Mouse (Mus musculus) lung, adult 2 months (tissue): ENCODE measurements around the gene Tex12. TPM values are rescaled to one million over a fixed set of nuclear protein-coding genes. Genes with fewer than 3 reads are reported as not detected.
A peak's percentile ranks its signal among the peaks of the same experiment; 100 is the strongest.

Experiments used
- DNase-seq: peaks from one replicate; pipeline ENCODE4 v3.0.0; 2022
- H3K4me1 ChIP-seq: fragments of 200-500 bp; 2 replicates; pipeline ENCODE4 v1.6.1; 2011; ENCODE audit warnings: low read length; ENCODE audit not compliant: control insufficient read depth, insufficient read depth
- H3K4me3 ChIP-seq: fragments of 200-500 bp; replicated peaks from 2 replicates; pipeline ENCODE3; 2011; ENCODE audit warnings: low read depth, mild to moderate bottlenecking, control low read depth, low read length; ENCODE audit errors: extremely low read depth
- CTCF ChIP-seq: fragments of 200-500 bp; IDR thresholded peaks from 2 replicates; pipeline ENCODE4 v1.5.1; 2011; ENCODE audit warnings: mild to moderate bottlenecking, low read length, control low read depth; ENCODE audit not compliant: insufficient read depth
- POLR2A ChIP-seq: fragments of 200-500 bp; IDR thresholded peaks from 2 replicates; pipeline ENCODE4 v1.6.1; 2011; ENCODE audit warnings: low read depth, mild to moderate bottlenecking, control low read depth, low read length, borderline replicate concordance; ENCODE audit errors: extremely low read depth
- WGBS: fragments of 180-500 bp; shearing (Covaris S2); methylation state at CpG from one replicate; pipeline ENCODE4 v1.1.7; 2018; 5-methylcytosine and 5-hydroxymethylcytosine counted together
- polyA plus RNA-seq: library from polyadenylated mRNA; depleted of rRNA; stranded (reverse); fragments of >200 nt; gene quantifications from 2 replicates; pipeline ENCODE4 v1.2.3, GENCODE M21; 2012; rRNA removed

The Tex12 gene
- polyA plus RNA-seq, 1 experiment, result not detected

DNA sequence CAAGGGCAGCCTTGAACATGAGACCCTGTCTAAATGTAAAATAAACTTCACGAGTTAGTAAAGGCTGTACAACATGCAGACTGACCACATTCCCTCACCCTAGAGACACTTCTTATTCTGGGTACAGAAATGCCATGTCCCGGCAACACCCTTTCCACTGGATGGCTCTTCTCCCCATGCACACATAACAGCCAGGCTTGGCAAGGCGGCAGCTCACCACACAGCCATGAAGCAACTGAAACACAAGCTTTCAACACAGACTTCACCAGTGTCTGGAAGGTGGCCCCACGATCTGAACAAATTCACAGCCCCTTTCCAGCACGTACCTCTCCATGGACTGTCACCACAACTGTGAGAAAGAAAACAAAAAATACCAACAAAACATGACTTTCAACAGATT, 36.2 kb downstream of the Tex12 start:
- TF ChIP-seq CTCF (no peak), POLR2A (no peak)
- WGBS, result 84% methylated on average over 5 of the region's 5 CpGs
- H3K4me1 ChIP-seq, result peaks cover 4% of the 10 kb centered on the region; the same call in 1 of the 2 replicates
- no peak overlapping the region for H3K4me3 ChIP-seq
- DNase-seq, result no peak

- WGBS, result 69% methylated on average over 5 of the region's 5 CpGs
- peaks cover under 1% of the 10 kb centered on the region; the same call in 1 of the 2 replicates for H3K4me1 ChIP-seq
- H3K4me3 ChIP-seq, result no peak overlapping the region
- DNase-seq, result no peak
- TF ChIP-seq POLR2A (no peak), CTCF (no peak)
Measured at GRCm38 (mm10) chr9:50522574-50522973, 38.6 kb downstream of the Tex12 start.

- no peak for DNase-seq
- Histone ChIP-seq H3K4me1 (no peaks in the 10 kb centered on the region), H3K4me3 (no peak overlapping the region)
- WGBS, result 42% methylated on average over 2 of the region's 2 CpGs
- no peak for TF ChIP-seq CTCF
- TF ChIP-seq POLR2A, result no peak
Measured at GRCm38 (mm10) chr9:50521562-50521961, 39.6 kb downstream of the Tex12 start.

GRCm38 (mm10) chr9:50520748-50521147, 40.4 kb downstream of the Tex12 start:
- Histone ChIP-seq H3K4me1 (no peaks in the 10 kb centered on the region), H3K4me3 (no peak overlapping the region)
- 76% methylated on average over 6 of the region's 6 CpGs for WGBS
- no peak for DNase-seq
- TF ChIP-seq POLR2A (no peak), CTCF (no peak)

GRCm38 (mm10) chr9:50518781-50519180, 42.3 kb downstream of the Tex12 start:
- H3K4me3 ChIP-seq, result no peak overlapping the region
- H3K4me1 ChIP-seq, result no peaks in the 10 kb centered on the region
- TF ChIP-seq POLR2A (no peak), CTCF (peak; percentile 75)
- DNase-seq, result no peak
- 28% methylated on average over 2 of the region's 2 CpGs for WGBS

DNA sequence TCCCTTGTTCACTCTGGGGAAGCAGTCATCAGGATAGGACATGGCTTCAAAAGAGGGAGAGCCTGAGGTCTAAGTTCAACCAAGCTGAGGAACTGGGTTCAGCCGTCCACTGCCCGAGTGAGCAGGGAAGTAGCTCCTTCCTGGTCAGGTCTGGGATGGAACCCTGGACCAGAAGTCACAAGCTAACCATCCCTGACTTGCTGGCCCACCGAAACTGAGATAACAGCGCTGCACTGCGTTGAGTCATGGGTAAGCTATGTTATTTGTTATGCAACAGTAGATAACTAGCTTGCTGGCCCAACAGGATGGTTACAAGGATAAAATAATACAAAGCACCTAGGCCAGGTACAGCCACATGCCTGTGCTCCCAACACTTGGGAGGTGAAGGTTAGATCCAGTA, 45.7 kb downstream of the Tex12 start:
- no peaks in the 10 kb centered on the region for H3K4me1 ChIP-seq
- DNase-seq, result no peak
- TF ChIP-seq CTCF, result no peak
- no peak for TF ChIP-seq POLR2A
- WGBS, result 63% methylated on average over 5 of the region's 5 CpGs
- H3K4me3 ChIP-seq, result no peak overlapping the region

DNA sequence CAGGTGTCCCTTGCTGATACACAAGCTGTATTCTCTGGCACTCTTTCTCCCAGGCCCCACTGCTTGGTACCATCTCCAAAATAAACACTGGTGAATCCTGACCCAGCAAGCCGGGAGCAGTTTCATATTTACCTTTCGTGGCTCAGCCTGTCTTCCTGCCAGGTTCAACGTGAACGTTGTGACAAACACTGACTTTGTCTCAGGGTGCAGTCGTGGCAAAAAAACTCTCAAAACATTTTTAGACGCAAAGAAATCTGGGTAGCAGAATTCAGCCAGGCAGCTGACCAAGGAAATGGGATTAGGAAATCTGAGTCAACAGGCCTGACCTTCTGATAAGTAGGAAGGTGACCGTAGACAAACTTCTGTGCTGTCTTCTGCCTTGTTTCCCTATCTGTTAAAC, 53.6 kb downstream of the Tex12 start:
- DNase-seq, result no peak
- no peak overlapping the region for H3K4me3 ChIP-seq

More for the DNA sequence above, 53.6 kb downstream of the Tex12 start:
- no peaks in the 10 kb centered on the region for H3K4me1 ChIP-seq
- TF ChIP-seq CTCF (no peak), POLR2A (no peak)
- 27% methylated on average over 7 of the region's 7 CpGs for WGBS

Other genes with a start within 250 kb of the Tex12 start
- 44.4 and 49.7 TPM in 2 replicates for gene Rpl10-ps3, start 216.4 kb downstream of the Tex12 start, polyA plus RNA-seq
- 53.4 and 55.7 TPM in 2 replicates for gene Plet1, start 66.8 kb downstream of the Tex12 start, polyA plus RNA-seq
- gene Pts, start 32.6 kb downstream of the Tex12 start, polyA plus RNA-seq, result 30.6 and 33.1 TPM in 2 replicates
- 10.1 and 17.4 TPM in 2 replicates for gene Il18, start 6.5 kb downstream of the Tex12 start, polyA plus RNA-seq
- 0.53 and 0.70 TPM in 2 replicates for gene Bco2, start 6.1 kb downstream of the Tex12 start, polyA plus RNA-seq
- 91.0 and 114 TPM in 2 replicates for gene Sdhd, start 42.5 kb upstream of the Tex12 start, polyA plus RNA-seq
- gene Timm8b, start 42.6 kb upstream of the Tex12 start, polyA plus RNA-seq, result 80.5 and 90.8 TPM in 2 replicates
- gene Pih1d2, start 56.0 kb upstream of the Tex12 start, polyA plus RNA-seq, result 2.7 and 3.7 TPM in 2 replicates
- gene Nkapd1, start 56.1 kb upstream of the Tex12 start, polyA plus RNA-seq, result 5.3 and 6.3 TPM in 2 replicates
- gene Dlat, start 98.5 kb upstream of the Tex12 start, polyA plus RNA-seq, result 13.2 and 20.5 TPM in 2 replicates
- 7.1 and 9.9 TPM in 2 replicates for gene Dixdc1, start 178.2 kb upstream of the Tex12 start, polyA plus RNA-seq
- gene 2310030G06Rik, start 185.2 kb upstream of the Tex12 start, polyA plus RNA-seq, result 14.1 and 23.5 TPM in 2 replicates
- gene Cryab, start 190.0 kb upstream of the Tex12 start, polyA plus RNA-seq, result 405 and 528 TPM in 2 replicates
- 65.3 and 88.6 TPM in 2 replicates for gene Hspb2, start 191.0 kb upstream of the Tex12 start, polyA plus RNA-seq
- 3.8 and 5.0 TPM in 2 replicates for gene Fdxacb1, start 206.9 kb upstream of the Tex12 start, polyA plus RNA-seq
- gene Alg9, start 213.7 kb upstream of the Tex12 start, polyA plus RNA-seq, result 17.1 and 20.1 TPM in 2 replicates
- 46.1 and 59.7 TPM in 2 replicates for gene 1110032A03Rik, start 214.2 kb upstream of the Tex12 start, polyA plus RNA-seq